Mouse (Mus musculus) heart, embryonic 10.5 days (tissue): Measurements from ENCODE around the gene Ttc29. TPM values are rescaled to one million over a fixed set of nuclear protein-coding genes. Genes with fewer than 3 reads are reported as not detected.
A peak's percentile ranks its signal among the peaks of the same experiment; 100 is the strongest.

ENCODE experiments used
- DNase-seq: peaks from one replicate; pipeline ENCODE4 v3.0.0-alpha.2; 2017; ENCODE audit warnings: low spot score
- H3K27ac ChIP-seq: fragments of 300-500 bp; sonication (generic); 2 replicates; pipeline ENCODE4 v1.5.1; 2016; ENCODE audit warnings: mild to moderate bottlenecking
- H3K27me3 ChIP-seq: fragments of 300-500 bp; sonication (generic); 2 replicates; pipeline ENCODE4 v1.6.1; 2016; ENCODE audit warnings: mild to moderate bottlenecking; ENCODE audit not compliant: poor library complexity, insufficient read depth, severe bottlenecking
- H3K36me3 ChIP-seq: fragments of 300-500 bp; sonication (generic); 2 replicates; pipeline ENCODE4 v1.6.1; 2016; ENCODE audit warnings: mild to moderate bottlenecking, moderate library complexity
- H3K4me1 ChIP-seq: fragments of 300-500 bp; sonication (generic); 2 replicates; pipeline ENCODE4 v1.6.1; 2016; ENCODE audit warnings: mild to moderate bottlenecking
- H3K4me3 ChIP-seq: fragments of 300-500 bp; sonication (generic); 2 replicates; pipeline ENCODE4 v1.5.1; 2016; ENCODE audit warnings: mild to moderate bottlenecking, moderate library complexity
- H3K9me3 ChIP-seq: fragments of 300-500 bp; sonication (generic); 2 replicates; pipeline ENCODE4 v1.6.1; 2016; ENCODE audit warnings: mild to moderate bottlenecking, moderate library complexity
- WGBS: fragments of 180-500 bp; shearing (Covaris S2); methylation state at CpG from one replicate; pipeline ENCODE4 v1.1.7; 2016; 5-methylcytosine and 5-hydroxymethylcytosine counted together
- polyA plus RNA-seq: library from polyadenylated mRNA; unstranded; fragments of >200 nt; fragmentation: Nextera tagmentation; extraction: Ambion mirVana; gene quantifications from 2 replicates; pipeline ENCODE4 v1.2.1, GENCODE M21; 2016

Ttc29 gene
- polyA plus RNA-seq, 1 experiment from 2014 or later = not detected

- WGBS = under 1% methylated on average over 62 of the region's 62 CpGs
- no peaks in the 10 kb centered on the region for H3K9me3 ChIP-seq
- H3K4me1 ChIP-seq = peaks cover 32% of the 10 kb centered on the region
- H3K36me3 ChIP-seq = no peaks in the 10 kb centered on the region
- peak; percentile 77 for DNase-seq
- H3K4me3 ChIP-seq = peak overlapping the region; percentile 60
- H3K27me3 ChIP-seq = peaks cover 97% of the 10 kb centered on the region
- no peak overlapping the region for H3K27ac ChIP-seq
These were observed 221.9 kb downstream of the Ttc29 start for GRCm38 (mm10) chr8:78434823-78435623.

GRCm38 (mm10) chr8:78435624-78435960, 222.5 kb downstream of the Ttc29 start:
- Histone ChIP-seq H3K36me3 (no peaks in the 10 kb centered on the region), H3K4me3 (peak overlapping the region; percentile 60), H3K27me3 (peaks cover 97% of the 10 kb centered on the region), H3K9me3 (no peaks in the 10 kb centered on the region), H3K27ac (no peak overlapping the region), H3K4me1 (peaks cover 32% of the 10 kb centered on the region)
- no peak for DNase-seq
- WGBS = 2% methylated on average over 18 of the region's 18 CpGs

GRCm38 (mm10) chr8:78436071-78436651, 223.1 kb downstream of the Ttc29 start, which contains the start of gene Pou4f2:
TSS of gene Pou4f2 (minus strand) at chr8:78436645.
- peak; percentile 79 for DNase-seq
- WGBS = under 1% methylated on average over 46 of the region's 54 CpGs
- Histone ChIP-seq H3K27me3 (peaks cover 97% of the 10 kb centered on the region), H3K9me3 (no peaks in the 10 kb centered on the region), H3K4me3 (peak within 1 kb of the TSS; percentile 60), H3K4me1 (peaks cover 32% of the 10 kb centered on the region), H3K27ac (no peak within 1 kb of the TSS), H3K36me3 (no peaks in the 10 kb centered on the region)

- Histone ChIP-seq H3K36me3 (no peaks in the 10 kb centered on the region), H3K27me3 (peaks cover 97% of the 10 kb centered on the region), H3K4me3 (peak overlapping the region; percentile 60), H3K9me3 (no peaks in the 10 kb centered on the region), H3K4me1 (peaks cover 32% of the 10 kb centered on the region), H3K27ac (no peak overlapping the region)
- no peak for DNase-seq
- WGBS = under 1% methylated on average over 19 of the region's 25 CpGs
These were observed 223.6 kb downstream of the Ttc29 start for GRCm38 (mm10) chr8:78436661-78437060.

- Histone ChIP-seq H3K4me3 (peak overlapping the region; percentile 60), H3K36me3 (no peaks in the 10 kb centered on the region), H3K27ac (no peak overlapping the region), H3K4me1 (peaks cover 32% of the 10 kb centered on the region), H3K27me3 (peaks cover 97% of the 10 kb centered on the region), H3K9me3 (no peaks in the 10 kb centered on the region)
- DNase-seq = no peak
- 5% methylated on average over 32 of the region's 32 CpGs for WGBS
These were observed 224.3 kb downstream of the Ttc29 start for GRCm38 (mm10) chr8:78437140-78438045.

GRCm38 (mm10) chr8:78438121-78438520, 225.0 kb downstream of the Ttc29 start:
- DNase-seq = peak; percentile 77
- H3K4me1 ChIP-seq = peaks cover 32% of the 10 kb centered on the region
- under 1% methylated on average over 18 of the region's 18 CpGs for WGBS

GRCm38 (mm10) chr8:78442781-78443180, 229.7 kb downstream of the Ttc29 start:
- Histone ChIP-seq H3K27me3 (peaks cover 55% of the 10 kb centered on the region), H3K36me3 (no peaks in the 10 kb centered on the region), H3K4me1 (peaks cover 6% of the 10 kb centered on the region; the same call in 1 of the 2 replicates), H3K27ac (no peak overlapping the region), H3K4me3 (no peak overlapping the region), H3K9me3 (no peaks in the 10 kb centered on the region)
- no peak for DNase-seq
- 75% methylated on average over 1 of the region's 1 CpGs for WGBS

More at GRCm38 (mm10) chr8:78438121-78438520, 225.0 kb downstream of the Ttc29 start:
- H3K27ac ChIP-seq = no peak overlapping the region
- no peaks in the 10 kb centered on the region for H3K36me3 ChIP-seq
- peak overlapping the region; percentile 44 for H3K4me3 ChIP-seq
- H3K9me3 ChIP-seq = no peaks in the 10 kb centered on the region
- H3K27me3 ChIP-seq = peaks cover 96% of the 10 kb centered on the region

Other genes starting within 250 kb of the Ttc29 start
- not detected in 2 replicates for gene Pou4f2, start 223.3 kb downstream of the Ttc29 start, polyA plus RNA-seq